Mouse (Mus musculus) lung, postnatal 0 days (tissue): ENCODE measurements around the gene Togaram2.

Experiments
- CTCF ChIP-seq: IDR thresholded peaks from 2 replicates; pipeline ENCODE4 v1.5.1; 2016; ENCODE audit warnings: antibody characterized with exemption, mild to moderate bottlenecking
- EP300 ChIP-seq: IDR thresholded peaks from 2 replicates; pipeline ENCODE4 v1.6.1; 2016; ENCODE audit warnings: antibody characterized with exemption, mild to moderate bottlenecking, control low read depth

DNA sequence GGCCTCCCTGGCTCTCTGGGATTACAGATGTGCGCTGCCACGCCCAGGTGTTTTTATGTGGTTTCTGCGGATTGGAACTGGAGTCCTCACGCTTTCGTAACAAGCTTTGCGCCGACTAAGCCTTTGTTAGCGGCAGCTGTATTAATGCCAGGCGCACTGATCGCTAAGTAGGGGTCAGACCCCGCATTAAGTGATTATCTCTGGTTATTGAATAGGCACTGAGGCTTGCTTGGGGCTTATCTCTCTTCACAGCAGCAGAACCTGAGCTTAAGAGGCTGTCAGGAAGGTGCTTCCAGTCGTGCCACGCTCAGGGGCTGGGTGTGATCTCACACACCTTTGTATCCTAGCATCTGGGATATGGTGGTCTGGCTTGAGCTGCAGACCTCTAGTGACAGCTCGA lies 8.6 kb downstream of the Togaram2 start:
- TF ChIP-seq EP300 (no peak), CTCF (no peak)
